Mouse (Mus musculus) kidney, adult 2 months (tissue): ENCODE measurements around the gene Usf2.

Experiments used
- CTCF ChIP-seq: fragments of 200-500 bp; conservative IDR thresholded peaks from 2 replicates; pipeline ENCODE4 v1.5.1; 2011; ENCODE audit warnings: low read depth, mild to moderate bottlenecking, control low read depth, low read length, moderate library complexity, mixed read lengths; ENCODE audit not compliant: insufficient read depth, insufficient read length
- POLR2A ChIP-seq: fragments of 200-500 bp; IDR thresholded peaks from one replicate; pipeline ENCODE4 v1.6.1; 2011; ENCODE audit warnings: low read depth, low read length, control low read depth

- TF ChIP-seq CTCF, result no peak
- no peak for TF ChIP-seq POLR2A
These were observed 48.2 kb downstream of the Usf2 start for GRCm38 (mm10) chr7:30908277-30908991.
